Mouse (Mus musculus): Measurements from ENCODE around the gene Camk2g.

Camk2g gene

DNA sequence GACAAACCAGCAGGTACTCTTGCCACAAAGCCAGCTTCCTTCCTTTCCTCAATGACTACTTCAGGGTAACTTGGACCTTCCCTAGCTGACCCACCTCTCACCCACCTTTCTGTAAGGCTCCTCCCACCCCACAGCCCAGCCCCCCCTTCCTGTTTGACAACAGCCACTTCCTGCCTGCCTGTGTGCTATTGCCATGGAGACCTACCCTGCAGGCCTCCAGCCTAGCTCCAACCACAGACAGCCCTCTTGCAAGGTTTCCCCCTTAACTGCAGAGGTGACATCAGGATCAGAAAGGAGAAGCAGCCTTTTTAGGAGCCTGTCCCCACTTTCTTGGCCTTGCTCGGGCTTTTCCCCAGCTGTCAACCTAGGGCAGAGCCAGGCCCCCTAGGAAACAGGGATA lies 8.7 kb downstream of the Camk2g start:
- no peak for DNase-seq (ENCODE audit: low read depth, low spot score)

DNA sequence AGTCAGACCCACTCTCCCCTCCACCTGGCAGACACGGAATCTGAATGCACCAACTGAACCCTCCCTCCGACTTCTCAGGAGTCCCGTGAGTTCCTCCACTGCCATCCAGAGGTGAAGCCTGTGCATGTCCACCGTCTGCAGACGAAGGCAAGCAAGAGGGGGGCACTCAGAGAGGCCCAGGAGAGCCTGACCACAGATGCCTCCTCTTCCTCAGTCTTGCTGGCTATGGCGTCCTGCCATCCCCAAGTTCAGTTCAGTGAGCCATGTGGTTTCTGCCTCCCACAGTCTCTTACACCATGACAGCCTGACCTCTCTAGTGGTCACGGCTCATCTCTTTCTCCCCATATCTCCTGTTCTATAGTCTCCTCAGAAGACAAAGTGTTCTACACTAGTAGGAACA lies 9.2 kb downstream of the Camk2g start:
- no peak for DNase-seq (ENCODE audit: low read depth, low spot score)

DNA sequence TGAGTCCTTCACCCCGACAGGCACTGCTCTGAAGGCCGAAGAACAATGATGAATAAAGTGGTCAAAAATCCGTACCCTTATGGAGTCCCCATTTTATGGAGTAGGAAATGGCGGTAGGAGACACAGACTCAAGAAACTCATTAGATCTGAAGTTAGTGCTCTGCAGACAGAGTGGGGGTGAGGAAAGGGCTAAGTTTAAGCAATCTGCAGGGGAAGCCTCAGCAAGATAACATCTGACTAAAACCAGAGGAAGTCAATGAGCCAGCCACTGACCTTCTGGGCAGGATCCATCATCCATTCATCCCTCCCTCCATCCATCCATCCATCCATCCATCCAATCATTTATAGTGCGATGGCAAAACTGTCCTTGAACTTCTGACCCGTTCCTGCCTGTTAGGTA lies 10.4 kb downstream of the Camk2g start:
- DNase-seq (ENCODE audit: low read depth, low spot score) = no peak

DNA sequence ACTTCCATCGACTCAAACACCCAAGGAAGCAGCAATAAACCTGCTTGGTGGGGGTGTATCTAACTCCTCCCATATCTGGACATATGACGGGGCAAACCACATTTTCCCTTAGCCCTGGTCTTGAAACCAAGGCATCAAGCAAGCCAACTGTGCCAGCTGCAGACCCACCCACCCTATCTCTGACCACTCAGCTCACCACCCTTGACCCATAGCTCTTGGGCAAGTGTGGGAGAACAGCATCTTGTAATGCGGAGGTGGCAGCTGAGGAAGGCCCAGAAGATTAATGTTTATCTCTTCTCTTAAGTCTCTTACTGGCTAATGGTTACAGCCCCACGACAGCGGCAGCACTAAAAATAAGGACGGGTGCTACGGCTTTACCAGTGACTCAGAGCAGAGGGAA lies 11.0 kb downstream of the Camk2g start:
- DNase-seq (ENCODE audit: low read depth, low spot score) = no peak

DNA sequence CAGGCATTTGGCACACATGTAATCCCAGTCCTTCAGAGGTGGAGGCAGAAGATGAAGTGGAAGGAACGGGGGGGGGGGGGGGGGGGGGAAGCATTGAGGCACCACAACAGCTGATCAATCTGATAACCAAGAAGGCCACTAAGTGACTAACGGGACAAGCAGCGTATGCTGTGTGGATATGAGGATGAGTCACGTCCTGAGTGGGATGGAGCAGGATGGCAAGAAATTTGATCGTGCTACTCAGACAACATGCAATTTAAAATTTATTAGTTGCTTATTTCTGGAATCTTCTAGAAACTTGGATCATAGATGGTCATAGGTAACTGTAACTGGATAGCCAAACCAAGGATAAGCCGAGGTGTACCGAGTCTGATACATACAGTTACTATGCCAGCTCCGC lies 13.7 kb downstream of the Camk2g start:
- DNase-seq (ENCODE audit: low read depth, low spot score) = peak; percentile 46

DNA sequence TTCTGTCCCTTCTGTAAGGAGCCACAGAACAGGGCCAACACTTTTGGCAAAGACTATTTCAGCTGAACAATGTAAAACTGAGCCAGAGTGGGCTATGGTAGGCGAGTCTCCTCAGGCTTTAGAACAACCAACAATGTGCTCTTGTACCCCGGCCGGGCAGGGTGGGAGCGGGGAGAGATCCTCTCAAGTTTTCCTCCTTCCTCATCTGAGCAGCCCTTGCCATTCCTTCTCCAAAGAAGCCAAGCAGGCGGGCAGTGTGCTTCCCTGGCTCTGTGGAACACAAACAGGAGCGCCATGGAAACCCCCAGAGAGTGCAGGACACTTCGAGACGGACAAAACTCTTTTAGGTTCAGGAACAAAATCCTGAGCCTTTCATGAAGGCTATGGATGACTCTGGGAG lies 15.4 kb downstream of the Camk2g start:
- no peak for DNase-seq (ENCODE audit: low read depth, low spot score)

DNA sequence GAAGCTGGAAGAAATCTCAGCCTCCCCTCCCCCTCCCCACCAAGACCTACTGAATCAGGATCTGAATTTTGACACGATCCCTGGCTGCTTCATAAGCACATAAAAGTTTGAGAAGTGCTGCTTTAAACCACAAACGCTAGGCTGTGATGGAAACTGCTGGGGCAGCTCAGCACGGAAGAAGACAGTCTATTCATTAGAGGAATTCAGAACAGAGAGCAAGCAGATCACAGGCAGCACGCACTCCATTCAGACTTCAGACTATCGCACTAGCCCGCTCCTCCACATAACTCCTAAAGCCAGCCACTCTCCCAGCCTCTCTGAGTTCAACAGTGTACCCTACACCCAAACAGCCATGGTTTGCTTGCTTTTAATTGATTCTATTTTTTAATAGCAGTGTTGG lies 18.2 kb downstream of the Camk2g start:
- no peak for DNase-seq (ENCODE audit: low read depth, low spot score)

DNA sequence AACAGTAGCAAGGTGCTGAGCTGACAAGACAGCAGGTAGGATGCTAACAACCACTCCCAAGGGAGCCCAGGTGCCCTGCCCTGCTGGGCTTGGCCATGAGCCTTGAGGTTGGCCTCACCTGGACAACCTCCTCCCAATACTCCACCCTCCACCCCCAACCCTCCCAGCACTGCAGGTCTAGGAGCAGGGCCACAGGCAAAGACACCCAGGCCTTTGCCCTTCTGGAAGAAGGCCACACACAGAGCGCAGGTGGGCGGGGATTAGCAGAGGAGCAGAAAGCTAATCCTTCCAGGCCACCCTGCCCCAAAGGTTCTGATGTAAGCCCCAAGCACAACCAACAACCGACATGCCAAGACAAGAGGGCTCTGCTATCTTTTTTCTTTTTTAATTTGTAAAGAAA lies 20.5 kb downstream of the Camk2g start:
- DNase-seq (ENCODE audit: low read depth, low spot score) = no peak

DNA sequence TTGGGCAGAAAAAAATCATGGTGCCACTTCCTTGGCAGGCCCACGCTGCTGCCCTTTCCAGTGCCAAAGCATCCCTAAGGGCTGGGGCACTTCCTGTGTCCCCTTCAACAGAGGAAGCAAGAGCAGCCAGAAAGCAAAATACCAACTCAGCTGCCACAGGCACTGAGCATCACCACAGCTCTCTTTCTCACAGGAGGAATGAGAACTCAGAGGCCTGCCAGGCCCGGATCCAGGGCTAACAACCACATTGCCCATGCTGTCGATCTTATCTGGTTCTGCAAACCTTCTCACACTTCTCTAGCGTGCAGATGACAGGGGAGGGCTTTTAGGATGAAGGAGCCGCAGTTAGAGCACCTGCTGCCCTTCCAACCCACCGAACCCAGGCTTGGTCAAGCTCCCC lies 21.1 kb downstream of the Camk2g start:
- no peak for DNase-seq (ENCODE audit: low read depth, low spot score)

DNA sequence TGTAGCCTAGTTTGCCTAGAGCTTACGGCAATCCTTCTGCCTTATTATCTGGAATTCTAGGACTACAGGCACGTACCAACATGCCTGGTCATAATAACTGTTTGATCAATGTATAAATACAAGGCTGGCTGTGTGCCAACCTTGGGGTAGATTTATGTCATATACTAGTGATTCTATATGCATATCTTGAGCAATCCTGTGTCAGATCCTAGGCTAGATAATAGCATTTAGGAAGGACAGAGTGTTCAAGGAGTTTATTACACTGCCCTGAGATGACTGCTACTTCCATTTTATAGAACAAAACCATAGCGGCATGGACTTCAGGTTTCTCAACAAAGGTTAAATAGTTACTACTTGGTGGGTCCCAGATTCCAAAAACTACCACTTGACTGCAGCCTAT lies 21.9 kb downstream of the Camk2g start:
- DNase-seq (ENCODE audit: low read depth, low spot score) = no peak

DNA sequence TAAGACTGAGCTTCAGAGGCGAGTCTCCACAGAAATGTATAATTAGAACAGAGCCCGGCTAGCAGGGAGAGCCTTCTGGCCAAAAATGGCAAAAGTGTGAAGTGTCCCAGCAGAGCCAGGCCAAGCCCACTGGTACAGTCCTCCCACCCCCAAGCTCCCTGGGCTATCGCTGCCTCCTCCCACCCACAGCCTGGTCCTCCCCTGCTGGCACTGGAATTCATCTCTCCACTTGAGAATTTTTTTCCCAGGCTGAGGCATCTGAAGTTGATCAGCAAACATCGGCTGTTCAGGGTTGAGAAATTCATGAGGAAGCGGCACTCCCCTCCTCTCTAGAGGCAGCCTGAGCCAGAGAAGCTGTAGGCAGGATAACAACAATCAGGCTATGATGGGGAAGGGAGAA lies 25.3 kb downstream of the Camk2g start:
- peak; percentile 45 for DNase-seq (ENCODE audit: low read depth, low spot score)

DNA sequence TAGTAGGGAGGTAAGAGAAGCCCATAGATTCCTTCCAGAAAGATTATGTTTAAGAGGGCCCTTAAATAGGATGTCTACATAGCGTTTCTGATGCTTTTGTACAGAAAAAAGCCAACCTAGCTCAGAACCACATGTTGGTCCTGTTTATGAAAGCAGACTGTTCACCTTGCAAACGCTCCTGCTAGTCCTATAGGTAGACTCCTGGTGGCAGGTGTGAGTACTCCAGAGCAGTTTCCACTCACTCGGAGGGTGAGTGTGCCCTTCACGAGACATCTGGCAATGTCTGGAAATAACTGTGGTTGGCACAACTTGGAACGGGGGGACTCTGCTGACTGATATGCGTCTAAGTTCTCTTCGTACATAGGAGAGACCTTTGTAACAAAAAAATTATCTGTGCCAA lies 26.0 kb downstream of the Camk2g start:
- no peak for DNase-seq (ENCODE audit: low read depth, low spot score)

DNA sequence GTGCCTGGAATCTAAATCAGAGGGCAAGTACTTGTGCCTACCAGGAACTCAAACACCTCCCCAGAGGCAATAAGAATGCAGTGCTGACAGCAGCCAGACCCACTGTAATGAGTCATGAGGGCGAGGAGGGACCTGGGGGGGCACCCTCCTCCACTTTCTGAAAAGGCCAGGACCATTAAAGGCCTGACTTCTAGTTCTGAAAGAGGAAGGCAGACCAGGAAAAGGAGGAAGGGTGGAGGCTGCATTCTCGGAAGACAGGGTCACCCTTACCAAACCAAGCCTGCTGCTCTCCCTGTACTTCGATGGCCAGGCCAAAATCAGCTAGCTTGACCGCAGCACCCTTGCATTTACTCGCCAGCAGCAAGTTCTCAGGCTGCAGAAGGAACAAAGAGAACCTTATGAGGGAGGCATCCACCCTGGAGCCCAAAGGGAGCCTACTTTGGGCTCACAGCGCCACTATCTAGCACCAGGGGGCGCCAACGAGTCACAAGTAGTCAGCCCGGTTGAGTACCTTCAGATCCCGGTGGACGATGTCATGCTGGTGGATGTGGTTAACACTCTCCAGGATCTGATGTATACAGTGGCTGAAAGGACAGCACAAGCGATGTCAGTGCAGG lies 28.1 kb downstream of the Camk2g start:
- peak; percentile 95 for DNase-seq (ENCODE audit: low read depth, low spot score)

DNA sequence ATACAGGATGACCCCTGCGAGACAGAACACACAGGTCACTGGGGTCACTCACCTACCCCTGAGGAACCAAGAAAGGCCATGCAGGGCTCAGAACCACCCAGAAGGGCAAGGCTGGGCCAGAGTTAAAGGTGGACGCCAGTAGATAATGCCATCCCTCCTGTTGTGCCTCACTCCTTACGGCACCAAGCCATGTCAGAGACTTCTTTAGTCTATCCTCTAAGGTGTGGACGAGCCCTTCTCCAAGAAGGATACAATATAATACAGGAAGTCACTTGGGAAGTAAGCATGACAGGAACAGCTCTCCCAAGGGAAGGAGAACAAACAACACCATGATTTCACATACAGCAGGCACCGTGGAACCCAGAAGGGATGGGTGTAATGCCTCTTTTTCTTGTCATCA lies 28.9 kb downstream of the Camk2g start:
- no peak for DNase-seq (ENCODE audit: low read depth, low spot score)

DNA sequence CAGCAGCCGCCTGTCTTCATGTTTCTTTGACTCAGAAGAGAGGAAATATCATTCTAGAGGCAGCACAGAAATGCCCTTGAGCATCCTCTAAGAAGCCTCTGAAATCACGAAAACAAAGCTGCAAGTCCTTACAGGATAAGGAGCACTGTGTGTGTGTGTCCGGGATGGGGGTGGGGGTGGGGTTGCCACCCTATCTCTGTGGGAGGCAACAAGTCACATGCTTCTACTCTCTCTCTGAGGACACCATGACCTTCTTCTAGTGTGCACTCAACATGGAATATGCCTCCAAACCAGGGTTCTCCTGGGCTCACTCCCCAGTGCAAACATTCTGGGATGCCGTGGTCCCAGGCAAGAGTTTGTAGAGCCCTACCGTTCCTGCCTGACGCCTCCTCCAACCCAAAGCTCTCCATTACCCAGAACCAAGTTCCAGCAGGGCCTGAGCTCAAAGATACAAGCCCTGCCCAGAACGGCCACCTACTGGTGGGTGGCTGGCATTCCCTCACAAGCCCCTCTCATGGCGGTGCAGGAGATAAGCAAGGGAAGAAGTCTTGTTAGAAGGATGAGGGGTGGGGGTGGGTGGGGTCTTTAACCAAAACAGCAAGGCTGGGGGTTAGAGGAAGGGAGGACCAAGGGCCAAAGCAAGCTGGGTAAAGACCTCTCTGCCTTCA lies 35.0 kb downstream of the Camk2g start:
- DNase-seq (ENCODE audit: low read depth, low spot score) = no peak

DNA sequence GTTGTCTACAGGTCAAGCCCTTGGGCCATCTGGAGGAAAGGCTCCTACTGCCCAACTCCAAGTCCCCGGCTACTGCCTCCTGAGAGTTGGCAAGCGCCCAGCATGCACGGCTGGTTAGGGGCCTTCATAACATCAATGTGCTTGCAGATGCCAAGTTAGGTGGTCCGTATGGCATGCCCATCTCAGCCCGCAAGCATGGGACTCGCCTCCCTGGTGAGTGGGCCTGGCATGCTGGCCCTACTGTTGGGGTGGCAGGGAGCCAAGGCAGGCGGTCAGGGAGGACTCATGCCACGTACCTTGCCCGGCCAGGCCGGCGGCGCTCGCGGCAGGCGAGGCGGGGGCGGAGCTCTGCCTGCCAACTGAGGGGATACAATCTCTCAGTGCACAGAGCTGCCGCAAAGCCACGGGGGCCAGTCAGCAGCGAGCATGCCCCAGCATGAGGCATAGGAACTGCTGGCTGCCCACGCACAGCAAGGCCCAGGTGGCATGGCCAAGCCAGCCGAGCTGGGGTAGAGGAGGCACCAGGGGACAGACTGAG lies 36.4 kb downstream of the Camk2g start:
- DNase-seq (ENCODE audit: low read depth, low spot score) = no peak

DNA sequence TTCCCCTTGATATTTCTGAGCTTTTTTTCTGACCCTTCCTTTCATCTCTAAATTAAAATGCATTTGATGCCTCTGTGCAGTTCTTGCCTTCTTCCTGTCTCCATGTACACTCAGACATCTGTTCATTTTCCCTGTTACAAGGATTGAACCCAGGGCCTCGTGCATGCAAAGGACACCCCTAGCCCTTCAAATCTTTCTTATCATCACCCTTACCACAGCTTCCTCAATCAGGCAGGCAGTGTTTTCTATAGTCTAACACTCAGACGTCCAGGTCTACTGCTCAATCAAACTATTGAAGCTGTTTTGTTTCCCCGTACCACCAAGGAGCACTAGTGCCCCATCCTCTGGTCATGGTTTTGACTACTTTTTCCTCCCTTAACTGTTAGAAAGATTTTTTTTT lies 40.1 kb downstream of the Camk2g start:
- DNase-seq (ENCODE audit: low read depth, low spot score) = no peak

DNA sequence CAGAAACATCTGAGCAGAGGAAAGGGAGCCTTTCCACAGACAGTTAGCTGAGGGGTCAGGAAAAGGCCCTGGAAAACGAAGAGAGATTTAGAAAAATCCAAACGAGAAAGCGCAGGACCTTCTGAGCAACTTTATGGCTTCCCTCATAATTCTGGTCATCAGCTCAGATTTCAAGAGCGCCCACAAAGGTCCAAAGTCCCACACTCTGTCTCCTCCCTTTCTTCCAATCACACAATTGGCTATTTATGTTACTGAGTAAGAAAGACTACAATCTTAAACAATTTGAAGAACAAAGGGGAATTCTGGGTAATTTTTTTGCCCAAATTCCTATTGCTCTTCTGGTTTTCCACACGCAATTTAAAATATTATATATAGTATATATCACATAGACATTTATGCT lies 43.4 kb downstream of the Camk2g start:
- no peak for DNase-seq (ENCODE audit: low read depth, low spot score)

DNA sequence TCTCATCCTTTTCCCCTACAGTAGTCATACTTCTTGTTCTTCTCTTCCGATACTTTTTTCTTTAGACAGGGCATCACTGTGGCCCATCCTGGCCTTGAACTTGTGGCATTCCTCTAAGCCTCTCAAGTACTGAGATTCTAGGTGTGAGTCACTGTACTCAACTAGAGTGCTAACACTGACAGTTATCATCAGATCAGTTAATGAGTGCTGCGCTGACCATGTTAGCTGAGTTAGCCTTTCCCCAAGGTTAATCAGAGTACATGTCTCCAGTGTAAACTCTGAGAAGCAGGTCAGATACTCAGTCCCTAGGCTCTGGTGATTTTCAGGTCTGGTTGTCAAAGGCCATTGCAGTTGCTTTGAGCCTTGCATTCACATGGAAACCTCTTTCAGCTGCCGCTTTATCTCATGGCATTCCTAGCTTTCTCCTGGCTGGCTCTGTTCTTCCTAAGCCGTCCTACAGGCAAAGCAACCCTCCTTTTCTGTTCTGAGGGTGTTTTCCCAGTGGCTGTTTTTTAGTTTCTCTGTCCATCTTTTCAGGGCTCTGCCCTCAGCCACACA lies 44.3 kb downstream of the Camk2g start:
- no peak for DNase-seq (ENCODE audit: low read depth, low spot score)

DNA sequence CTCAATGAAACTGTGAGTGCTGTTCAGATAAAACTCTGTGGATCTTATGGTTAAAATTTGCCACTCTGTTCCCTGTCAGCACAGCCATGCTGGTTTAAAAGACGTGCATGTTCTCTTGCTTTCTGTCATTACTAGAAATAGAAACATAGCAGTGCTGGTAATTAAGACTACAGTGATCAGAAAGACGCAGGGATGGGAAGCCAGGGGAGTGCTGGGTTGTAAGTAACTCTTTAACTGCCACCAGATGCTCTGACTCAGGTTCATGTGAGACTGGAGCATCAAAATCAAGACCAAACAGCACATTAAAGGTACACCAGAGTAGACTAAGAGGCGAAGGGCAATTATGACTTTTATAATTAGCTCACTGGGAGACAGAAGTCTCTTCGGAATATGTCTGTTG lies 45.5 kb downstream of the Camk2g start:
- DNase-seq (ENCODE audit: low read depth, low spot score) = no peak

DNA sequence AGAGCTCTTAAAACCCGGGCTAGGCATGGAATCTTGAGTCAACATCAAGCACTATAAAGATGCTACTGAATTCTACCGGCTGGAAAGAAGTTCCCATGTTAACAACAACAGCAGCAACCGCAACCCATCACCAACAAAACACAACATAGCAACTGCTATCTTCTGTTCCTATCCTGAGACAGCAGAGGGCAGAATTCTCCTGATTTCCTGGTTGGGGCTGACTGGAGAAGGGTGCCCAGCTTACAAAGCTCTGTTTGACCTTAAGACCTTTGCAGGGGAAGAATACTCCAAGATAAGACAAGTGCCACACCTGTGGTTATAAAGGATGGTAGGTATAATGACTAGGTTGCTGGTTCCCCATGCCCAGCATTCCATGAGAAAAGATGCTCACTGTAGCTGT lies 47.0 kb downstream of the Camk2g start:
- DNase-seq (ENCODE audit: low read depth, low spot score) = peak; percentile 14

DNA sequence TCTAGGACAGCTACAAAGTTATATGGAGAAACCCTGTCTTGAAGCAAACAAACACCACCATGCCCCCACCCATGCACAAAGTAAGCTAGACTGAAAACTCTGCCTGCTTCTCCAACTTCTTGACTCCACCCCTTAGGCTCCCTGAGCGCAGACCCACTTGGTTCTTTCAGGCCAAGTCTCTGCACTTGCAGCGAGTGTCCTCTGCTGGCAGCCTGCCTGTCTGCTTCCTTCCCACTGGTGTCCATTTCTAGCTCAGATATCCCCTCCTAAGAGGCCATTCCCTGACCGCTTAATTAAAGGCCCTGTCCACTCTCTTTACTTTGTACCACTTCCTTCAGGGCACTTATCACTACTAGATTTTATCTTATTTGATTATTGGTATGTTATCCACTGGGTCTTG lies 50.3 kb downstream of the Camk2g start:
- no peak for DNase-seq (ENCODE audit: low read depth, low spot score)

DNA sequence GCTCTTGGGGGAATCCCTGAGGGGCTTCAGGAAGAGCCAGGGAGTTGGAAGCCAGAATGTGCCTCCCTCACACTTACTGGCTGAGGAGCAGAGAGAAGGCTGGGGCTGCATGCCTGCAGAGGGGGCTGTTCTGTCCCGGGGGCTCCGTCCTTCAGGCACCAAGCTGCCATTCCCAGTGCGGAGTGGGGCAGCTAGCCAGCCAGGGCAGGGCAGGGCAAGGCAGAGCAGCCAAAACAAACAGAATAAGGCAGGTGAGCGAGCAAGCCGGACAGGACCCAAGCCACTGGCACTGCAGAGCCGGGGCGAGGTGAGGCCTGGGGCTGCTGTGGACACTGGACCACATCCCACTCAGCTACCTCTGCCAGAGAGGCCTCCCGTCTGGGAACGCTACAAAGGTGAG lies 52.6 kb downstream of the Camk2g start:
- DNase-seq (ENCODE audit: low read depth, low spot score) = no peak
